Mouse (Mus musculus) G1E-ER4 (cell line): Measurements from ENCODE around the gene Dhx34. TPM values are rescaled to one million over a fixed set of nuclear protein-coding genes. Genes with fewer than 3 reads are reported as not detected.

ENCODE experiments used
- GATA1 ChIP-seq: IDR thresholded peaks from one replicate; pipeline ENCODE4 v1.8.0; 2012; ENCODE audit warnings: low read length, inconsistent platforms
- polyA plus RNA-seq: library from polyadenylated mRNA; stranded (reverse); fragments of >175 nt; gene quantifications from 2 replicates; pipeline ENCODE4 v1.2.3, GENCODE M21; 2012

Dhx34 gene
- 26.6 and 27.1 TPM in 2 replicates for polyA plus RNA-seq

- no peak for TF ChIP-seq GATA1
These were observed at the start of gene Dhx34 for GRCm38 (mm10) chr7:16221582-16222272. Gene Dhx34, minus strand, starts transcription at chr7:16222037.

- no peak for TF ChIP-seq GATA1
These were observed 49.3 kb upstream of the Dhx34 start for GRCm38 (mm10) chr7:16271139-16271538.

- no peak for TF ChIP-seq GATA1
These were observed 44.0 kb upstream of the Dhx34 start for GRCm38 (mm10) chr7:16265856-16266255.

- TF ChIP-seq GATA1: no peak
These were observed 42.0 kb upstream of the Dhx34 start for GRCm38 (mm10) chr7:16263843-16264242.

GRCm38 (mm10) chr7:16263015-16263787 lies 41.4 kb upstream of the Dhx34 start:
- no peak for TF ChIP-seq GATA1

DNA sequence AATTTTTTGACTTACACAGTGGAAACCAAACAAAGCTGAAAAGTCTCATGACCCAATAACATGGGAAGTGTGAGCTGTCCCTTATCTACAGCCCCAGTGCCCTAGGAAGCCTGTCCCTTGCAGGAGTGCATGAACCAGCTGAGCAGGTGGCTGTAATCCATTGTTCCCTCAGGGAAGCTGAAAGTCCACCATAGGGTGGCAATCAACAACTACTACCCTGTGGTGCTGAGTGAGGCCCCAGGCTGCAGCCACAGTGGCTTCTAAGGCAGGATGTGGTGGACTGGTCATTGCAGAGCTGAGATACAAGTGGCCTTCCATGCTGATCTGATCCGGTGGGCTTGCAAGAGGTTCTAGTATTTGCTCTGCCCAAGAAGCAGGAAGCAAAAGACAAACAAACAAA lies 39.3 kb upstream of the Dhx34 start:
- TF ChIP-seq GATA1: no peak

DNA sequence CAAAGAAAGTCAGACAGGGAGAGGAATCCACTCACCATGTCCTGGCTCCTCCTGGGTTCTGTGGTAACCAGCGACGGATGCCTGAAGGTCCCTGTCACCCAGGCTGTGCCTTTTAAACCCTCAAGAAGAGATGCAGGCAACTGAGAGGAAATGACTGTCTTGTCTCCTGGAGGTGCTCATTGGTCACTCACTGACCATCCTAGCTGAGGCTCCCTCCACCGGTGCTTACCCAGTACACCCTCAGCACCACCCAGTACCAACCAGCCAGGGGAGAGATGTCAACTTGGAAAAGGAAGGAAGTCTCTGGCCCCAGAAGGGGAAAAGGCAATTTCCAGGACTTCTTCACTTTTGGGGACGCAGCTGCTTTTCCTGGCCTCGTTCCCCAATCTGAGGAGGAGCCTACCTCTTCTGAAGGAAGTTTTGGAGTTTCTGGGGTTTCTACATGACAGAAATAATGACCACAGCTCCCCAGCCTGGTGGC lies 37.3 kb upstream of the Dhx34 start, which contains the start of gene C5ar1:
Gene C5ar1 (minus strand): TSS at position 431 of the 481 bp plus-strand sequence.
- TF ChIP-seq GATA1: no peak

DNA sequence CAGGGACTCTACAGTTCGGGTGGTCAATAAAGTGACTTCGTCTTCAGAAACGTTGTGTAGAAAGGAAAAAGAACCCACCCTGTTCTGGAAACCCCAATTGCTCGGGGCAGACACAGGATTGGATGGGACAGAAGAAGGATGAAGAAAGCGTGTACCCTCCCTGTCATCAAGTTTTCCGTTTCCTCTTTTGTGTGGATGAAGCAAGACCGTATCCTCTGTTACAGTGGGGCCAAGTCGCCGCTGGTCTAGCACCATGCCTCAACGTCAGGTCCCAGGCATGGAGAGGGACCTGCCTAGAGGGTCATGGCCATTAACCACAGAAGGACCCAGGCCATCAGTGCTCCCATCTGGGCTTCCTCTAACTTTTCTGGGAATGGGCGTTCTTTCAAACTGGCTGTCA lies 36.0 kb upstream of the Dhx34 start:
- TF ChIP-seq GATA1: no peak

DNA sequence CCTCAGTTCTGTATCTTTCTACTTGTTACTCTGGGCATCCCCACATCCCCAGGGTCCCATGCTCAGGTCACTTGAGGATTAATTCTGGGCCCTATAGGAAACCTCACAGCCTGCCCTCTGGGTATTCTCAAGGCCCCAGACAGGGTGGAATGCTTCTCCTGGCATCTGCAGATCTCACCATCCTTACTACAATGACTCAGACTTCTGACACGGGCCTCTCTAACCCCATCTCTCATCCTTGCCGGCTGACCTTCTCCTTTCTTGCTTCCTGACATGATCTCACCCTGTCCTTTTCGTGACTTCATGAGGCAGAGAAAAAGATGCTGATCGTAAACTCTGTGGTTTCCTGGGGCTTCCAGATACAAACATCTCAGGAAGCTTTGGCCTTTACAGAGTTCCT lies 32.4 kb upstream of the Dhx34 start:
- peak; percentile 26 for TF ChIP-seq GATA1

DNA sequence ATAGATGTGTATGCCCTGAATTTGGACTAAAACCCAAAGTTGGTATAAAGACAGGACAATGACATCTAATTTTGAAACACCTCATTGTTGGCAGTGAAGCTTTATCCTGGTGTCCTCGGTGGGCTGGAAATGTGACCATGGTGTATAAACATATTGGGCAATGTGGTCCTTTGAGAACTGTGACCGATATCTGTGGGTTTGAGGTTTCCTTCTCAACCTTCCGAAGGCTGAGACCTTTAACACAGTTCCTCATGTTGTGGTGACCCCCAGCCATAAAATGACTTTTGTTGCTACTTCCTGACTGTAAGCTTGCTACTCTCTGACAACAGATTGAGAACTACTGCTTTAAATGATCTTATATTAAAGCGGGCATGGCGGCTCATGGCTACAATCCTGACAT lies 28.9 kb upstream of the Dhx34 start:
- TF ChIP-seq GATA1: no peak

DNA sequence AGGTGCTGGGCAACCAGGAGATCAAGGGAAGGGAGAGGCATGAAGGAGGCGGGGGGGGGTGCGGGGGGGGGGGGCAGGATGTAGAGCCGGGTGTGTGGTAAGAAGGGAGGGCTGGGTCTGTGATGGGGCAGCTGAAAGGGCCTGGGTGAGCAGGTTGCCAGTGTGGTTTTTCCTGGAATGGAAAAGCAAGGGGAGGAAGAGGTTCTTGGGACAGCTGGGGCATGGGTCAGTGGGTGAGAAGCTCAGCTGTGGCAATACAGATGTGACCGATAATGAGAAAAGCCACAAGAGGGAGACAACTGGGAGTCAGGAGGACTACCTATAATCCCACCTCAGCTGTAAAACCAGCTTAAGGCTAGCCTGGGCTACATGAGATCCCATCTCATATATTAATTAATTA lies 24.1 kb upstream of the Dhx34 start:
- TF ChIP-seq GATA1: no peak

GRCm38 (mm10) chr7:16244067-16244466 lies 22.2 kb upstream of the Dhx34 start, which contains the start of gene C5ar2:
Gene C5ar2, minus strand, starts transcription at chr7:16244154.
- TF ChIP-seq GATA1: no peak

- no peak for TF ChIP-seq GATA1
These were observed 20.4 kb upstream of the Dhx34 start for GRCm38 (mm10) chr7:16242198-16242597.

DNA sequence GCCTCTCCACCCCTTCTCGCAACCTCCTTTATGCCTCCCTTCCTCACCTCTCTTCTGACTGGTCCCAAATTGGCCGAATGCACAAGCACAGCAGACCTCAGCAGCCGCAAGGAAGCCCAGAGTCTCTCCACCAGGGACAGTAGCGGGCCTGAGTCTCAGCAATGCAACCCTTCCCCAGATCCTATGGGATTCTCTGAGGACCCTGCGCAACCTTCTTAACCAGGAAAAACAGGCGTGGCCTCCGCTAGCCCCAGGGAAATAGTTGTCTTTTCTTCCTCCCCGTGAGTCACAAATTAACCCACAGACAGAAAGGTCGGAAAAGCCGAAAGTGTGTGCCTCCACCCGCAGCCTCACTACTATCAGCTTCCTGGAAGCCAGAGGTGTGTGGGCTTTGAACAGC lies 19.9 kb upstream of the Dhx34 start:
- no peak for TF ChIP-seq GATA1

DNA sequence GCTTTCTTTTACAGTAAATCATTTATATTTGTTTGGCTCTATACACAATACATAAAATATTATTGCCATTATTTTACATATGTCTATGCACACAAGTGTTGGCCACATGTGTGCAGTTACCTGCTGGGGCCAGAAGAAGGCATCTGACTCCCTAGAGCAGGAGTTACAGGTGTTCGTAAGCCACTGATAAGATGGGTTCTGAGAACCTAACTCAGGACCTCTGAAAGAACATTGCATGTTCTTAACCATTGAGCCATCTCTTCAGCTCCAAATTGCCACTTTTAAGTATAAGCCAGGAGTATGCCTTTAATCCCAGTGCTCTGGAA lies 19.1 kb upstream of the Dhx34 start:
- TF ChIP-seq GATA1: no peak

- peak; percentile 30 for TF ChIP-seq GATA1
These were observed 18.6 kb upstream of the Dhx34 start for GRCm38 (mm10) chr7:16240281-16240977.
